In the genomic region with DNA sequence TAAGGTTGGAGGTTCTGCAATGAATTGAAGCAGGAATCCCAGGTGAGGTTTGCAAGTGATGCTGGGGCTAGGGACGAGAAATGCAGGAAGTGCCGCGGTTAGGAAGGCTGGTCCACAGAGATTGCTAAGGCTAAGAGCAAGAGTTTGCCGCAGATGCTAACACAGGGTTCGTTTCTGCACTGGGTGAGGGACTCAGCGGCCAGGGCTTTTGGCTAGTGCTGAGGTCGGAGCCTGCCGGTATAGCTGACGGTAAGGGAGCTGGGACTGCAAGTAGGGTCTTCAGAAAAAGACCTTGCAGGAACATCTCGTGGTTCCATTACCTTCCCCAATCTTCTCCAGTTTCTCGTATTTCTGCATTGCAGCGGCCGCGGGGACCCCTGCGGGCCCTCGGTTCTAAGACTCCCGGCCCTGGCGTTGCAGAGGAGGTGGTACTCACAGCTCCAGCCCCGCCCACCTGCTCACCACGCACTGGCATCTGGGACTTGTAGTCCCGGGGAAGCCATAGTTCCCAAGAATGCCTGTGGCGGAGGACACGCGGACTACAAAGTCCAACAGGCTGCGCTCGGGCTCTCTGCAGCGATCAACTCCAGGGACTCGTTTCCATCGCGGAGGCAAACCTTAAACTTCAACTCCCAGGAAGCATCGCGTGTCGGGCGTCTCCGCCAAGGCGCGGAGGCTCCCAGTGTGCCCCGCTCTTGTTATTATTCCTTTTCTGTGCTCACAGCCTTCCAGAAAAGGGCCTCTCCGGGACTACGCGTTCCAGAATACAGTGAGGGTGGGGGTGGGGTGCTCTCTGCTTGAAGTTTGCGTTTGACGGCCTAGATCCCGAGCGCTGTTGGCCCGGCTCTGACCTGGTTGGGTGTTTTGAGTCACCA, we compare ENCODE assay signal across 8 mouse cellular contexts. TPM values are rescaled to one million over a fixed set of nuclear protein-coding genes. Genes with fewer than 3 reads are reported as not detected.
A peak's percentile ranks its signal among the peaks of the same experiment; 100 is the strongest.
DNase-seq lines count a peak whose midpoint lies in the region; ATAC-seq lines count a peak whose summit lies in the region.

Cdk5 (minus strand) TSS at position 402 of the 875 bp plus-strand sequence.
Slc4a2 (plus strand) TSS at position 709 of the 875 bp plus-strand sequence.

- peak within 1 kb of the TSS; percentile 68 for H3K4me3 ChIP-seq in hindbrain, embryonic 16.5 days (ENCODE audit: low read length)
- peak within 1 kb of the TSS; percentile 85 for H3K4me3 ChIP-seq in macrophage (ENCODE audit: inconsistent target)

- under 1% methylated on average over 46 of the region's 46 CpGs for WGBS in hindbrain, embryonic 16.5 days
- WGBS in macrophage (ENCODE audit: missing documents), result under 1% methylated on average over 46 of the region's 46 CpGs

- peaks cover 13% of the 10 kb centered on the region for H3K36me3 ChIP-seq in hindbrain, embryonic 16.5 days (ENCODE audit: control insufficient read depth, insufficient read depth, low read length)
- H3K36me3 ChIP-seq in macrophage (ENCODE audit: inconsistent target), result peaks cover 28% of the 10 kb centered on the region; the same call in 1 of the 2 replicates

- H3K27me3 ChIP-seq in hindbrain, embryonic 16.5 days (replicated peaks; ENCODE audit: control insufficient read depth, insufficient read depth, low read length), result peaks cover 3% of the 10 kb centered on the region; the same call in 1 of the 2 replicates

- peak within 1 kb of the TSS; percentile 69 for H3K4me2 ChIP-seq in hindbrain, embryonic 16.5 days (ENCODE audit: low read length)

- peak; percentile 97 for DNase-seq in WW6 (ENCODE audit: low read depth, low spot score)
- peak; percentile 86 to 96 for DNase-seq in cerebellum, postnatal 4 days (ENCODE audit: low spot score in 2 of 2)
- DNase-seq in gastrocnemius, adult 18-20 months (ENCODE audit: low spot score), result peak; percentile 99
- DNase-seq in left cerebral cortex, adult 18-20 months (ENCODE audit: low spot score in 2 of 2), result peak; percentile 98 to 99
- peak; percentile 100 for DNase-seq in right cerebral cortex, adult 18-20 months
- DNase-seq in urinary bladder, postnatal 10 days (ENCODE audit: low spot score), result peak; percentile 91

- peak; percentile 96 for ATAC-seq in hindbrain, embryonic 16.5 days

- H3K9me3 ChIP-seq in hindbrain, embryonic 16.5 days (ENCODE audit: control insufficient read depth, low read length), result no peaks in the 10 kb centered on the region

- H3K9ac ChIP-seq in hindbrain, embryonic 16.5 days (ENCODE audit: low read depth, low read length), result peak within 1 kb of the TSS; percentile 75

- H3K79me2 ChIP-seq in macrophage (ENCODE audit: inconsistent target), result peaks cover 31% of the 10 kb centered on the region

- H3K4me1 ChIP-seq in hindbrain, embryonic 16.5 days (ENCODE audit: control insufficient read depth, insufficient read depth, low read depth, low read length), result peaks cover 37% of the 10 kb centered on the region

- peak within 1 kb of the TSS; percentile 84 for H3K27ac ChIP-seq in hindbrain, embryonic 16.5 days (ENCODE audit: low read depth, low read length)
- peak within 1 kb of the TSS; percentile 94 for H3K27ac ChIP-seq in macrophage

RNA-seq across cellular contexts. Expression of gene Cdk5, which starts in this region (rescaled TPM):
- total RNA-seq in gastrocnemius, adult 18-20 months (2021), result 10 to 100 TPM; 10.5 to 11.2 TPM
- polyA plus RNA-seq in hindbrain, embryonic 16.5 days (2015; fragmentation: Nextera tagmentation; extraction: Ambion mirVana), result 139 and 140 TPM in 2 replicates
- total RNA-seq in left cerebral cortex, adult 18-20 months (2021), result 100 to 1,000 TPM; 128 to 129 TPM
- 10 to 100 TPM; 20.2 to 77.5 (median 50.6) TPM for total RNA-seq in macrophage (2018; cell fraction: chromatin; rRNA removed)
- 10 to 100 TPM; 12.6 to 17.8 (median 15.1) TPM for total RNA-seq in macrophage (2018; cell fraction: cytosol; rRNA removed)
- 10 to 100 TPM; 13.4 to 62.9 (median 39.9) TPM for total RNA-seq in macrophage (2018; cell fraction: nucleus; rRNA removed)
- 15.2 to 21.5 TPM (median 20.5 TPM) in 3 replicates for polyA plus RNA-seq in macrophage (2018)

RNA-seq across cellular contexts. Expression of gene Slc4a2, which starts in this region (rescaled TPM):
- 10 to 100 TPM; 13.9 to 14.3 TPM for total RNA-seq in gastrocnemius, adult 18-20 months (2021)
- 29.0 and 29.8 TPM in 2 replicates for polyA plus RNA-seq in hindbrain, embryonic 16.5 days (2015; fragmentation: Nextera tagmentation; extraction: Ambion mirVana)
- total RNA-seq in left cerebral cortex, adult 18-20 months (2021), result 10 to 100 TPM; 28.9 to 31.0 TPM
- total RNA-seq in macrophage (2018; cell fraction: chromatin; rRNA removed), result 100 to 1,000 TPM in 14 of 26 experiments, 10 to 100 TPM in 12; 39.0 to 197 (median 104) TPM
- total RNA-seq in macrophage (2018; cell fraction: cytosol; rRNA removed), result 10 to 100 TPM; 17.3 to 43.5 (median 30.9) TPM
- 100 to 1,000 TPM in 4 of 26 experiments, 10 to 100 TPM in 22; 38.0 to 127 (median 68.2) TPM for total RNA-seq in macrophage (2018; cell fraction: nucleus; rRNA removed)
- 21.8 to 34.7 TPM (median 34.2 TPM) in 3 replicates for polyA plus RNA-seq in macrophage (2018)

Comparison
In these comparisons a context has a peak if more than half of its experiments do, and no peak if none do; other contexts are left out.
1. Peak in every context shown above with its lines: DNase-seq, ATAC-seq, H3K4me3 ChIP-seq and H3K27ac ChIP-seq.
2. RNA of gene Cdk5 (total RNA-seq): 128 to 129 TPM in left cerebral cortex, adult 18-20 months; 10.5 to 11.2 TPM in gastrocnemius, adult 18-20 months; every median in the first group is over 10 times any median in the second.